Mouse (Mus musculus) cerebellum, adult 8-10 months (tissue): Measurements from ENCODE around the gene Acaca.
"Not testable (repeated sequence)": the region's sequence is repeated elsewhere in the genome, so short reads cannot be mapped to it uniquely, and the experiment has no call there.

Source experiments
- DNase-seq: peaks from one replicate; pipeline ENCODE4 v3.0.0; 2022

The Acaca gene

GRCm38 (mm10) chr11:84252425-84252824, 123.0 kb downstream of the Acaca start:
- no peak for DNase-seq

DNA sequence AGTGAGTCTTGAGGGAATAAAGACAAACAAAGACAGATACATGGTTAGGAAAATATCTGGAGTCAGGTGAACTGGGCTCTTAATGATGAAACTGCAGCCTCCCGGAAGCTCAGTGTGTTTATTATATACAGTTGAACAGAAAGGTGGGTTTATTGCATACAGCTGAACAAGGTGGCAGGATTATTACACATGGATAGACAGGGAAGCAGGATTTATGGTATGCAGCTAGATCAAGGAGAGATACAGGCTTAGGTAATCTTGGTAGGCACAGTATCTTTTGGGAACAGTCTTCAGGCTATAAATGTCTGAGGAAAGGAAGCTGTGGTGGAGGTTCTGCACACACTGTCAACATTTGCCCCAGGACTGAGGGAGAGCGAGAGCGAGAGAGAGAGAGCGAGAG, 126.4 kb downstream of the Acaca start:
- DNase-seq, result no peak

DNA sequence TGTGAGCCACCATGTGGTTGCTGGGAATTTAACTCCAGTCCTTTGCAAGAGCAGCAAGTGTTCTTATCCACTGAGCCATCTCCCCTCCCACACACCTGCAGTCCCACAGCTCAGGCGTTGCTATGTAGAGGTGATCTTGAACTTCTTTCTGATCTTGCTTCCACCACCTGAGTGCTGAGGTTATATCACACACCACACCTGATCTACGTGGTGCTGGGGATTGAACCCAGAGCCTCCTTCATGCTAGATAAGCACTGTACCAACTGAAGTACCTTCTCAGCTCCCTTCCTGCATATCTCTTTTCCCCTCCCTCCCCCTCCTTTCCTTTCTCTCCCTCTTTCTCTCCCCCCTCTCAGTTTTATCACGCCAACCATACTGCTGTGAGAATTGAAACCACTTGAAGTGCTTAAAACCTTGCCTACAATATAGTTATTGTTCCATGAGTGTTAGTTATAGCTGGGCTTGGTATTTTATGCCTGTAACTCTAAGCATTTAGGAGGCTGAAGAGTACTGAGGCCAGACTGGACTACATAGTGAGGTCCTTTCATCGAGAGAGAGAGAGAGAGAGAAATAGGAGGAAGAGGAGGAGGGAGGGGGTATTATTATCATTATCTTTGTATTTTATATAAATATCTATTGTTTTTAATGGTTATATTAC, 128.7 kb downstream of the Acaca start:
- DNase-seq, result no peak

- DNase-seq, result no peak
These were observed 135.0 kb downstream of the Acaca start for GRCm38 (mm10) chr11:84264490-84264889.

DNA sequence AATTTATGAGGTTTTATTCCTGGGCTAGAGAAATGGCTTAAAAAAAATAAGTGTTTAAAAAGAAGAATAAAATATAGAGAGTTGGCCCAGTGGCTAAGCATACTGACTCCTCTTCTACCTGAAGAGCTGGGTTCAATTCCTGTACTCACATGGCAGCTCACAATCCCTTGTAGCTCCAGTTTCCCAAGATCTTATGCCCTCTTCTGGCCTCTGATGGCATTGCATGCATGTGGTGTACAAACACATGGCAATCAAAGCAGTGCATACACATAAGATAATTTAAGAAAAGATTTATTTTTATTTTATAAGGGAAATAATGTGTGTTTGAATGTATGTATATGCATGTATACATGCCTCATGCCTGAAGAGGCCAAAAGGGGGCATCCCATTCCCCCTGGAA, 138.6 kb downstream of the Acaca start:
- DNase-seq, result no peak

- DNase-seq, result no peak
These were observed 141.0 kb downstream of the Acaca start for GRCm38 (mm10) chr11:84270511-84270910.

DNA sequence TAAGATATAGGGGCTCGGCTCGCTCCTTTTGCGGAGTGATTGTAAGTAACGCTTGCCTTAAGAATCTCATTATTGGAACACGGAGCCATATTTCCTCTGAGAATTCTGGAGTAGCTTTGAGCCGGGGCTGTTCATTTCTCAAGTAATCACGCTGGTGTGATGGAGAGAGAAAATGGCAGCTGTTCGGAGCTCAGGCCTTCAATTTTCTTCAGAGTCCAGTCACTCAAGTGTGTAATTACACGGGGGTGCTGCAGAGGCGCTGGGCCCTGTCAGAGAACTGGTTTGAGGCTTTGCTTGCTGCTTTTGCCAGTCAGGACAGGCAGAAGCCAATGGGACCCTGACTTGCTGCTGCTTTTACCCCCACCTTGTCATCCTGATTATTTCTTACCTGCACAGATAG, 142.5 kb downstream of the Acaca start:
- no peak for DNase-seq

GRCm38 (mm10) chr11:84272574-84272973, 143.1 kb downstream of the Acaca start:
- no peak for DNase-seq

- no peak for DNase-seq
These were observed 147.5 kb downstream of the Acaca start for GRCm38 (mm10) chr11:84276979-84277378.

DNA sequence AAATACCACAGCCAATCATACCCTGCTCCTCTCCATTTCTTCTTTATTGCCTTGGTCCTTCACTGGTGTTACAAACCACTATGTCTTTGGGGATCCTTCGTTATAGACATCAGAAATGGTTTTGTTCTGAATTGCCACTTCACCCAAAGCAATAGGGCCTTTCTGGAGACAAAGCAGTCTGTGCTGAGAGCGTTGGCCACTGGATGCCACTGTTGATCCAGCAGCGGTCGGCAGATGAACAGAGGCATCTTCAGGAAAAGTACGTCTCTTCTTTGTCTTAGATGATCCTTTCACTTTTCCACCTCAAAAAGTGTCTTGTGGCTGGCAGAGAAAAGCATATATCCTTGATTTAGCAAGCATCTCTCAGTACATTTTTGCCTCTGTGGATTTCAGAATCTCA, 151.8 kb downstream of the Acaca start:
- DNase-seq, result no peak

DNA sequence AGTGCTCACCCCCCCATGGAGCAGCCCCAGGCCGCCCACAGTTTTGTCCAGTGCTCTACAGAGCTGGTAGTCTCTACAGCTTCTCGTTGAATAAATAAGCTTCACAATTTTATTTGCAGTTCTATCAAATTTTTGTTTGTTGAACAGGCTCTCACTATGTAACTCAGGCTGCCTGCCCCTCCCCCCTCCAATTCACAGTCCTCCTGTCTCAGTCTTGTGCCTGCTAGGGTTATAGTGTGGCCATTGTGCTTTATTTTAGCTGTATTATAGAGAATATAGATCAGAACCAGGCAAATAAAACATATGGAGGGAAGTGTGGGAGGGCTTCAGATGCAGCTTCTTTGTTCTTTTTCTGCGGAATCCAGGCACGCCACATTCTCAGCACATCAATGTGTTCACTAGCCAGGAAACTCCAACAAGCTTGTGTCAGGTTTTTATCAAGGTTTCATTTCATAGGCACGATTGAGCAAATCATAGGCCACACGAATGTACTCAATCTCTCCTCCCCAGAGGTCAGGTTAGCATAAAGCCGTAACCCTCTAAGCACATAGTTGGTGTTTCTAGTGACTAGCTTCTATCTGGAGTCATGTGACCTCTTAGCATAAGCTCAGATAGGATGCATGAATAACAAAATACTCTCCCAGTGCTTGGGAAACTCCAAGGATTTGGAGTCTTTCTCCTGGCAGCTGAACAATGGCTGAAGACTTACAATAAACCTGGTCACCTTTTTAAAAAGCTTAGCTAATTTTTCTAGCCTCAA, 153.7 kb downstream of the Acaca start:
- DNase-seq, result no peak

DNA sequence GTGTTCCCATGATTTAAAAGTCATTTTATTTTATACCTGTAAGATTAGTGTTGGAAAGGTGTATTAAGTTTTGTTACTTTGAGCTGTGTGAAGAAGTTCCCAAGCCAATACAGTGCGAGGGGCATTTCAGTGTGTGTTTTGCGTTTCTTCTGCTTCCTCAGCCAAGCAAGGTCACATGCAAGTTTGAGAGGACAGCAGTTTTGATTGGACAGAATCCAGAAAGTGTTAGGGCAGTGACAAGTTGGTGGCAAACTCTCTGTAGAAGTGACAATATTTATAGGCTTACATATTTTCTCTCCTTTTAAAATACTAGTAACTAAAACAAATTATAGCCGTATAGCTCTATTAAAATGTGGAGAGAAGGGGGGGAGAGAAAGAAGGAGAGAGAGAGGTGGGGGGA, 161.3 kb downstream of the Acaca start:
- DNase-seq, result no peak

DNA sequence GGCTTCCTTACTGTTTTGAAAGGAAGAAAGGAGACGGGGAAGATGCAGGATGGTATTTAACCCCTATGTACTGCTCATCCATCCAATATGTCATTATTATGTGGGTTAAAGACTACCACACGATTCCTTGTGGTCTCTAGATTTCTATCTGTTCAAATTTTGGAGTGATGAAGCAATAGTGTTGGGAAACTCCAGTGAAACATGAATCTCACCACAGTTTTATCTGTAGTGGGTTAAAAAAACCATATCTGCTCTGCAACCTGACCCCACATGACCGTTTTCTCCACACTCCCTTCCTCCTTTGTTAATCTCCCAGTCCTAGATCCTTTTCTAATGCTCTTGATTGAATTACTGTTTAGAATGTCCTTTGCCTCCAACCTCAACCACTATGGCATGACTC, 163.1 kb downstream of the Acaca start:
- DNase-seq, result no peak

DNA sequence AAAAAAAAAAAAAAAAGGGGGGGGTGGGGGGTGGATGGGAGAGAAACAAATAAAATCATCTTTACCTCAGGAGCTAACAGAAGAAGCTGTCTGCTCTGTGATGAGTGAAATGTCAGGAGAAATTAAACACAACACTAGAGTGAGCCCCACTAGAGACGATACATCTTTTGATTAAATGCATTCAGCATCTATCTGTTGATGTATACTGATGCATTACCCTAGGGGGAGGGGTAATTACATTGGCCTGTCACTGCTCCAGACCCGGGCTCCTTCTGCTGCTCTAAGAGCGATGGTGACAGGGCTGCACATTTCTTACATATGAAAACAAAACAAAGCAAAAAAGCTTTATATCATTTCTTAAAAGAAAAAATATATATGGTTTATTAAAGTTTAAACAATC, 163.8 kb downstream of the Acaca start:
- no peak for DNase-seq

DNA sequence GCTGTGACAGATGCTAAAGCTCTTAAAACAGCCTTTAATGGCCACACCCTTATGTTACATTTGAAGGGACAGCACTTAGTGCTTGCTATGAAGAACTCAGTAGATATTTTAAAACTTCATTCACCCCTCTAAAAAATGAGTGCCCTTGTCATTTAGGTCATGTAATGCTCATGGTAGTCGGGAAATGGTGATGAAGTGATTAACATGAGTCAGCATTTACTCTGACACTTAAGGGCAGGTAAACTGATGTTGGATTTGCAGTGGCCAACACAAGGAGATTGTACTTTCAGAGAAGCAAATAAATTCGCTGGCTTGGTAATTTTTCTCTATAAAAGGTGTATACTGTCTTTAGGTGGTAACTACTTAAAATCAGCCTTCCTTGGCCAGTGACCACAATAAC, 166.9 kb downstream of the Acaca start:
- DNase-seq, result no peak

GRCm38 (mm10) chr11:84305474-84305873, 176.0 kb downstream of the Acaca start:
- no peak for DNase-seq

DNA sequence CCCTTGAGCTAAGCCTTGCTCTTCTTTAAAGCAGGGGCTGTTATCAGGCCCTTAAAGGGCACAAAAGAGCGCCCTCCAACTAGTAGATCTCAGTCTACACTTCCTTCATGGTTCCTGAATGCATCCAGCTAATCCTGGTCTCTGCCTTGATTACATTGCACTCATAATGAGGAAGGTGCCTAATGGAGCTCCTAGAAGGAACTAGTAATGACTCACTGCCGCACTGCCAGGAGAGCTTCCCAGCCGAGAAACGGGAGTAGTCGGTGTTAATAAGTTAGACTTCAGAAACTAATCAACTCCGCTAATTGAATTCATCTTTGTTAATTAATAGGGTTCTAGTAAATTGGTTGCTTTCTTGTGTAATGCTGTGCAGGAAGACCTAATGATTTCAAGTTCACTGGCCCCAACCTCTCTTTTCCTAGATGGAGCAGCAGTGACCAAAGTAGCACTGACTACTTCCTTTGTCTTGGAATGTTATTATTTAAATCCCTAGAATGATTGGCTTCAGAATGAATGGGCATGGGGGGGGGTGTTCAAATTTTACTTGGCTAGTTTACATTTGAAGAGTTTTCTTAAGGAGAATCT, 176.8 kb downstream of the Acaca start:
- DNase-seq, result no peak

GRCm38 (mm10) chr11:84324032-84324752, 194.7 kb downstream of the Acaca start:
- DNase-seq, result no peak

GRCm38 (mm10) chr11:84327086-84327485, 197.6 kb downstream of the Acaca start:
- DNase-seq, result no peak

DNA sequence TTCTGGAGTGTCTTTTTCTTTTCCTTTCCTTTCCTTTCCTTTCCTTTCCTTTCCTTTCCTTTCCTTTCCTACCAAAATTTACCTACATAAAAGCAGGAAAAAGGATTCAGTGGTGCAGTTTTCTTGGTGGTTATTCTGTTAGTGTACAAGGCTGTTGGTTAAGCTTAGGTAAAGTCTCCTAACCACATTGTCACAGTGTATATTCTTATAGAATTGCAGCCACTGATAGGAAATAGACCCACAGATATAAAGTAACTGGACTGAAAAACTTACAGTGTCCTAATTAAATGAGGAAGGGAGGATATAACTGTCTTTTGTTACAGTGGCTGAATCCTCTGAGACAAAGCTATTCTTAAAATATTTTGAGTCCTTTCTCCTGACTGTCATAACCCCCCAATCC, 202.9 kb downstream of the Acaca start:
- DNase-seq, result no peak

DNA sequence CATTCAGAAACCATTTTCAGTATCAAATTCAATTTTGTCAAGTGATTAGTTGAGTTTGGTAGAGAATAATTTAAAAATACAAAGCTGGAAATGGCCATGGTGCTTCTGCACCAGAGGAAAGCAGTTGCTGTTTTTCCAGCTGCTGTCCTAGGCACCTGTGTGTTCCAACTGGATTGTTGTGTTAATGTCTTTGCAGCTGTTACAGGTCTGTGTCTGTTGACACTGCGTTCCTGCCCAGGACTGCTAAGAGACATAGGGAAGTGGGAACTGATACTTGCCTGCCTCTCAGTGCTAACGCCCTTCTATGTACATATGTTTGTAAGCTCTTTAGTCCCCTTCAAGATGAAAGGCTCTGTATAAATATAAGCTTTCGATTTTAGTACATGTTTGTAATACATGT, 203.4 kb downstream of the Acaca start:
- DNase-seq, result no peak

DNA sequence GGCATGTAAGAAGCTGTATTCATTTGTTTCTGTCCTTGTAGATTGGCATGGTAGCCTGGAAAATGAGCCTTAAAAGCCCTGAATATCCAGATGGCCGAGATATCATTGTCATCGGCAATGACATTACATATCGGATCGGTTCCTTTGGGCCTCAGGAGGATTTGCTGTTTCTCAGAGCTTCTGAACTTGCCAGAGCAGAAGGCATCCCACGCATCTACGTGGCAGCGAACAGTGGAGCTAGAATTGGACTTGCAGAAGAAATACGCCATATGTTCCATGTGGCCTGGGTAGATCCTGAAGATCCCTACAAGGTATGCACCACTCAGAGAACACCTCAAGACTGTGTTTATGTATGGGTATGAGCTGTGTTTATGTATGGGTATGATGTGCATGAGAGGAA, 208.8 kb downstream of the Acaca start:
- not testable (repeated sequence) for DNase-seq

DNA sequence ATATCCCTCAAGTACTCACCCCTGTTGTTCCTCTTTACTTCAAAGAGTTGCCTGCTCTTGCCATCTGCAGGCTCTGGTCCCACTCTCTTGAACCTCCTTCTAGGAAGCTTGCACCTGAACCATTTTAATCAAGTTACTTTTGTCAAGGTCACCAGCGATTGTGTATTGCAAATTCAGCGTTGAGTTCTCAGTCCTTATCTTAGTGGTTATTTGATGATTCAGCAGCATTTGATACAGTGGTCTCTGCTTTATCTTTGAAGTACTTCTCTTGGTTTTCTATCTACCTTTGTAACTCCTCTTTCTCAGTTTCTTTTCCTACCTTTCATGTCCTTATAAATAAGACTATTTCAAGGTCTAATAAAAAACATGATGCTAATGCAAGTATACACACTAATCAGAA, 211.2 kb downstream of the Acaca start:
- DNase-seq, result no peak
